Mouse (Mus musculus) adipocyte (in vitro differentiated cells): ENCODE results near the gene Rab25.

ENCODE experiments used
- DNase-seq: peaks from one replicate; pipeline ENCODE4 v3.0.0-alpha.2; 2016; ENCODE audit warnings: low spot score

The Rab25 gene

GRCm38 (mm10) chr3:88541622-88542401, 6.3 kb downstream of the Rab25 start:
- DNase-seq: no peak

GRCm38 (mm10) chr3:88540085-88540484, 8.0 kb downstream of the Rab25 start:
- DNase-seq: no peak

GRCm38 (mm10) chr3:88539397-88539796, 8.7 kb downstream of the Rab25 start:
- DNase-seq: no peak

GRCm38 (mm10) chr3:88538271-88539145, 9.6 kb downstream of the Rab25 start:
- no peak for DNase-seq

GRCm38 (mm10) chr3:88537146-88537545, 11.0 kb downstream of the Rab25 start:
- no peak for DNase-seq

- DNase-seq: no peak
Measured at GRCm38 (mm10) chr3:88536103-88536930, 11.8 kb downstream of the Rab25 start.

GRCm38 (mm10) chr3:88535527-88535926, 12.6 kb downstream of the Rab25 start:
- no peak for DNase-seq

GRCm38 (mm10) chr3:88535005-88535404, 13.1 kb downstream of the Rab25 start:
- no peak for DNase-seq

GRCm38 (mm10) chr3:88533706-88534105, 14.4 kb downstream of the Rab25 start:
- DNase-seq: no peak

- DNase-seq: no peak
Measured at GRCm38 (mm10) chr3:88532689-88533511, 15.2 kb downstream of the Rab25 start.

GRCm38 (mm10) chr3:88532299-88532674, 15.8 kb downstream of the Rab25 start, which contains the start of gene Mex3a:
Mex3a (plus strand) TSS chr3:88532395.
- DNase-seq: no peak

- peak; percentile 72 for DNase-seq
Measured at GRCm38 (mm10) chr3:88531348-88532298, 16.5 kb downstream of the Rab25 start.

GRCm38 (mm10) chr3:88530082-88530864, 17.8 kb downstream of the Rab25 start:
- no peak for DNase-seq

GRCm38 (mm10) chr3:88529204-88530000, 18.7 kb downstream of the Rab25 start:
- no peak for DNase-seq

GRCm38 (mm10) chr3:88528646-88529045, 19.5 kb downstream of the Rab25 start:
- DNase-seq: no peak

GRCm38 (mm10) chr3:88527565-88527964, 20.5 kb downstream of the Rab25 start:
- DNase-seq: no peak

- peak; percentile 95 for DNase-seq
Measured at GRCm38 (mm10) chr3:88526157-88527131, 21.7 kb downstream of the Rab25 start.
